Mouse (Mus musculus) intestine, postnatal 0 days (tissue): ENCODE measurements around the gene Col6a3. TPM values are rescaled to one million over a fixed set of nuclear protein-coding genes. Genes with fewer than 3 reads are reported as not detected.

Source experiments
- ATAC-seq: fragments of 200-750 bp; cut with Nextera tagmentation; 2 replicates; pipeline ENCODE4 v1.8.0; 2017; ENCODE audit warnings: mild to moderate bottlenecking, moderate TSS enrichment, moderate library complexity
- H3K27ac ChIP-seq: fragments of 300-500 bp; sonication (generic); 2 replicates; pipeline ENCODE4 v1.5.1; 2014; ENCODE audit warnings: mild to moderate bottlenecking, low read depth, low read length, moderate library complexity
- H3K27me3 ChIP-seq: fragments of 300-500 bp; sonication (generic); replicated peaks from 2 replicates; pipeline ENCODE4 v1.6.1; 2014; ENCODE audit warnings: low read length, mixed read lengths; ENCODE audit not compliant: control insufficient read depth, insufficient read depth
- H3K36me3 ChIP-seq: fragments of 300-500 bp; sonication (generic); 2 replicates; pipeline ENCODE4 v1.6.1; 2014; ENCODE audit warnings: mild to moderate bottlenecking, moderate library complexity; ENCODE audit not compliant: control insufficient read depth, insufficient read depth
- H3K4me1 ChIP-seq: fragments of 300-500 bp; sonication (generic); replicated peaks from 2 replicates; pipeline ENCODE4 v1.6.1; 2014; ENCODE audit warnings: antibody characterized with exemption, low read length, mixed read lengths; ENCODE audit not compliant: control insufficient read depth, insufficient read depth
- H3K4me2 ChIP-seq: fragments of 300-500 bp; sonication (generic); replicated peaks from 2 replicates; pipeline ENCODE4 v1.6.1; 2014; ENCODE audit warnings: low read depth, mild to moderate bottlenecking, moderate library complexity
- H3K4me3 ChIP-seq: fragments of 300-500 bp; sonication (generic); 2 replicates; pipeline ENCODE4 v1.5.1; 2014; ENCODE audit warnings: low read depth, low read length
- H3K9ac ChIP-seq: fragments of 300-500 bp; sonication (generic); 2 replicates; pipeline ENCODE4 v1.6.1; 2014; ENCODE audit warnings: mild to moderate bottlenecking, low read depth, low read length
- H3K9me3 ChIP-seq: fragments of 300-500 bp; sonication (generic); 2 replicates; pipeline ENCODE4 v1.6.1; 2016; ENCODE audit warnings: mixed run types; ENCODE audit not compliant: control insufficient read depth
- CTCF ChIP-seq: sonication (generic); IDR thresholded peaks from 2 replicates; pipeline ENCODE4 v1.5.1; 2016; ENCODE audit warnings: low read depth, mild to moderate bottlenecking, control low read depth, antibody characterized with exemption, moderate library complexity
- WGBS: fragments of 180-500 bp; shearing (Covaris S2); extraction: QIAGEN DNeasy Blood & Tissue Kit; methylation state at CpG from one replicate; pipeline ENCODE4 v1.1.7; 2014; 5-methylcytosine and 5-hydroxymethylcytosine counted together
- polyA plus RNA-seq: library from polyadenylated mRNA; unstranded; fragments of >200 nt; fragmentation: Nextera tagmentation; extraction: Ambion mirVana; gene quantifications from 2 replicates; pipeline ENCODE4 v1.2.1, GENCODE M21; 2015

Col6a3 gene
- polyA plus RNA-seq, 1 experiment from 2014 or later, result 33.3 TPM

- Histone ChIP-seq H3K27me3 (no peaks in the 10 kb centered on the region), H3K4me2 (no peak overlapping the region), H3K4me3 (no peak overlapping the region), H3K27ac (no peak overlapping the region), H3K4me1 (no peaks in the 10 kb centered on the region), H3K9ac (no peak overlapping the region), H3K36me3 (no peaks in the 10 kb centered on the region), H3K9me3 (no peaks in the 10 kb centered on the region)
- no peak for TF ChIP-seq CTCF
- WGBS, result 64% methylated on average over 9 of the region's 9 CpGs
- ATAC-seq, result no peak
Measured at GRCm38 (mm10) chr1:90808930-90809329, 34.8 kb downstream of the Col6a3 start.

GRCm38 (mm10) chr1:90803104-90803503, 40.7 kb downstream of the Col6a3 start:
- H3K9ac ChIP-seq, result no peak overlapping the region
- H3K36me3 ChIP-seq, result peaks cover 3% of the 10 kb centered on the region; the same call in 1 of the 2 replicates
- H3K4me1 ChIP-seq, result no peaks in the 10 kb centered on the region
- 93% methylated on average over 4 of the region's 4 CpGs for WGBS
- no peaks in the 10 kb centered on the region for H3K27me3 ChIP-seq
- no peak for TF ChIP-seq CTCF
- H3K27ac ChIP-seq, result no peak overlapping the region
- no peaks in the 10 kb centered on the region for H3K9me3 ChIP-seq
- no peak overlapping the region for H3K4me3 ChIP-seq
- ATAC-seq, result no peak
- H3K4me2 ChIP-seq, result no peak overlapping the region

- TF ChIP-seq CTCF, result no peak
- no peak overlapping the region for H3K4me2 ChIP-seq
- H3K27me3 ChIP-seq, result no peaks in the 10 kb centered on the region
- no peak for ATAC-seq
- H3K4me1 ChIP-seq, result no peaks in the 10 kb centered on the region
- H3K4me3 ChIP-seq, result no peak overlapping the region
- no peaks in the 10 kb centered on the region for H3K9me3 ChIP-seq
- whole genome bisulfite sequencing, result 53% methylated on average over 13 of the region's 13 CpGs
- no peak overlapping the region for H3K27ac ChIP-seq
- H3K9ac ChIP-seq, result no peak overlapping the region
- H3K36me3 ChIP-seq, result peaks cover 11% of the 10 kb centered on the region; the same call in 1 of the 2 replicates
Measured at GRCm38 (mm10) chr1:90801067-90801466, 42.7 kb downstream of the Col6a3 start.

- Histone ChIP-seq H3K27ac (no peak overlapping the region), H3K36me3 (peaks cover 15% of the 10 kb centered on the region; the same call in 1 of the 2 replicates), H3K9me3 (no peaks in the 10 kb centered on the region), H3K27me3 (no peaks in the 10 kb centered on the region), H3K4me2 (no peak overlapping the region), H3K9ac (no peak overlapping the region), H3K4me3 (no peak overlapping the region), H3K4me1 (no peaks in the 10 kb centered on the region)
- ATAC-seq, result no peak
- no peak for TF ChIP-seq CTCF
- WGBS, result 79% methylated on average over 3 of the region's 3 CpGs
Measured at GRCm38 (mm10) chr1:90800466-90800865, 43.3 kb downstream of the Col6a3 start.

GRCm38 (mm10) chr1:90797276-90797891, 46.4 kb downstream of the Col6a3 start:
- no peak for TF ChIP-seq CTCF
- Histone ChIP-seq H3K9ac (no peak overlapping the region), H3K4me2 (no peak overlapping the region), H3K27me3 (no peaks in the 10 kb centered on the region), H3K4me3 (no peak overlapping the region), H3K4me1 (no peaks in the 10 kb centered on the region), H3K36me3 (peaks cover 22% of the 10 kb centered on the region; the same call in 1 of the 2 replicates), H3K9me3 (no peaks in the 10 kb centered on the region), H3K27ac (no peak overlapping the region)
- no peak for ATAC-seq
- WGBS, result 71% methylated on average over 6 of the region's 6 CpGs

- peak; percentile 29; the same call in 1 of the 2 replicates for TF ChIP-seq CTCF
- ATAC-seq, result no peak
- WGBS, result 91% methylated on average over 4 of the region's 4 CpGs
- no peak overlapping the region for H3K27ac ChIP-seq
- H3K9ac ChIP-seq, result no peak overlapping the region
- peaks cover 22% of the 10 kb centered on the region; the same call in 1 of the 2 replicates for H3K36me3 ChIP-seq
- no peaks in the 10 kb centered on the region for H3K27me3 ChIP-seq
- H3K4me2 ChIP-seq, result no peak overlapping the region
- H3K4me1 ChIP-seq, result no peaks in the 10 kb centered on the region
- no peak overlapping the region for H3K4me3 ChIP-seq
- H3K9me3 ChIP-seq, result no peaks in the 10 kb centered on the region
Measured at GRCm38 (mm10) chr1:90793368-90793767, 50.4 kb downstream of the Col6a3 start.
